Mouse (Mus musculus): Measurements from ENCODE around the gene Macc1.

GRCm38 (mm10) chr12:119381839-119382238 lies 67.8 kb downstream of the Macc1 start:
- no peak for TF ChIP-seq POLR2A (IDR thresholded peaks at IDR 0.05; ENCODE audit: low read depth, low read length)
- no peak for TF ChIP-seq CTCF (IDR thresholded peaks at IDR 0.05; ENCODE audit: borderline replicate concordance, insufficient read depth, low read length)
